10 mouse cellular contexts compared by ENCODE assay signal in the genomic region with DNA sequence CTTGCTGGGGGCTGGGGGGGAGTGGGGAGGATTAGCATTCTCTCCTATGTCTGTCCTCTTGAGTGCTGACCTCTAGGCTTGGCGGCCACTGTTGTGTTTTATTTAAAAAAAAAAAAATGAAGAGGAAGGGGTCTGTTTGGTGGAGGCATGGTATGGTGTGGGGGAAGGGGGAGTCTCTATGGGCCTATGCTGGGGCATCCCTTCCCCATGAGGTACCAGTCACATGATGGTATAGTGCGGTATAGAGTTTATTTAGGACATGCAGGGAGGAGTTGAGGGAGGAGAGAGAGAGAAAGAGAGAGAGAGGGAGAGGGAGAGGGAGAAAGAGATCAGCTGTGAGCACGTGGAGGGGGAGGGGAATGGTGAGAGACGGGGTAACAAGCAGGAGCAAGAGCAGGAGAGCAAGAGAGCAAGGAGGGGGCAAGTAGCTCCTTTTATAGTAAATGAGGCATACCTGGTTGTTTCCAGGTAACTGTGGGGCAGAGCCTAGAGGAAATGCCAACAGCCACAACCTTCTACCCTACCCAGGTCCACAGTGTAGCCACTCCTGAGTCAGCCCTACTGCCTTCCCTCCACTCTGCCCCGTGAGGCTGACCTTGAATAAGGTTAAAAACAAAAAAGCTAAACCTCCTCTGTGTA. TPM values are rescaled to one million over a fixed set of nuclear protein-coding genes. Genes with fewer than 3 reads are reported as not detected.
DNase-seq lines count a peak whose midpoint lies in the region; ATAC-seq and TF ChIP-seq lines count a peak whose summit lies in the region.
"Had no signal": no experiment of that assay in that cellular context is flagged by ENCODE, and none has a peak within 500 bp of the region (broad histone marks: within the 10 kb centered on the region; RNA-seq: fewer than 3 reads in every experiment).

No protein-coding gene starts in this region.

- WGBS in kidney, postnatal 0 days: 43% methylated on average over 5 of the region's 5 CpGs
- WGBS in lung, postnatal 0 days: 27% methylated on average over 5 of the region's 5 CpGs
- WGBS in hindbrain, embryonic 13.5 days: 61% methylated on average over 5 of the region's 5 CpGs

- DNase-seq in A20 (ENCODE audit: low read depth, low spot score): peak; percentile 19
- DNase-seq in kidney, postnatal 0 days (ENCODE audit: low spot score): no peak
- DNase-seq in lung, postnatal 0 days (ENCODE audit: low spot score): peak; percentile 50
- DNase-seq in left cerebral cortex, postnatal 4 days: no peak
- DNase-seq: cerebellum, postnatal 10 days; gastrocnemius, adult 2 months had no signal

- peaks cover 41% of the 10 kb centered on the region for H3K4me1 ChIP-seq in bone marrow macrophage, adult 2 months (ENCODE audit: control insufficient read depth, insufficient read depth, low read length)
- peaks cover 16% of the 10 kb centered on the region for H3K4me1 ChIP-seq in kidney, postnatal 0 days (replicated peaks; ENCODE audit: insufficient read depth, low read length)
- peaks cover 4% of the 10 kb centered on the region; the same call in 1 of the 2 replicates for H3K4me1 ChIP-seq in lung, postnatal 0 days (ENCODE audit: insufficient read depth, low read depth, low read length)
- no peaks in the 10 kb centered on the region for H3K4me1 ChIP-seq in hindbrain, embryonic 13.5 days (replicated peaks)

- H3K27ac ChIP-seq in bone marrow macrophage, adult 2 months (ENCODE audit: insufficient read depth, low read depth, low read length): peak overlapping the region; percentile 93
- H3K27ac ChIP-seq in kidney, postnatal 0 days: peak overlapping the region; percentile 76
- H3K27ac ChIP-seq in lung, postnatal 0 days (ENCODE audit: low read length): peak overlapping the region; percentile 70
- H3K27ac ChIP-seq in hindbrain, embryonic 13.5 days: no peak overlapping the region
- H3K27ac ChIP-seq: gastrocnemius, adult 2 months had no signal

- TF ChIP-seq CTCF in bone marrow macrophage, adult 2 months (IDR thresholded peaks at IDR 0.05; ENCODE audit: low read depth, low read length): no peak
- no peak for TF ChIP-seq CTCF in kidney, postnatal 0 days (IDR thresholded peaks at IDR 0.05; ENCODE audit: low read depth)
- no peak for TF ChIP-seq CTCF in lung, postnatal 0 days (IDR thresholded peaks at IDR 0.05)

- no peaks in the 10 kb centered on the region for H3K27me3 ChIP-seq in kidney, postnatal 0 days (ENCODE audit: insufficient read depth, low read length)
- H3K27me3 ChIP-seq in lung, postnatal 0 days (replicated peaks; ENCODE audit: insufficient read depth, low read length): no peaks in the 10 kb centered on the region
- H3K27me3 ChIP-seq in hindbrain, embryonic 13.5 days: no peaks in the 10 kb centered on the region
- H3K27me3 ChIP-seq: limb, embryonic 13.5 days had no signal

- no peaks in the 10 kb centered on the region for H3K36me3 ChIP-seq in kidney, postnatal 0 days (ENCODE audit: insufficient read depth, low read length)
- no peaks in the 10 kb centered on the region for H3K36me3 ChIP-seq in lung, postnatal 0 days (ENCODE audit: insufficient read depth, low read length)
- no peaks in the 10 kb centered on the region for H3K36me3 ChIP-seq in hindbrain, embryonic 13.5 days
- H3K36me3 ChIP-seq: limb, embryonic 13.5 days had no signal

- H3K4me2 ChIP-seq in kidney, postnatal 0 days (ENCODE audit: low read length): no peak overlapping the region
- H3K4me2 ChIP-seq in lung, postnatal 0 days (replicated peaks; ENCODE audit: low read depth, low read length): peak overlapping the region; percentile 43
- H3K4me2 ChIP-seq in hindbrain, embryonic 13.5 days: no peak overlapping the region
- H3K4me2 ChIP-seq: limb, embryonic 13.5 days had no signal

- intact Hi-C loops in left cerebral cortex, postnatal 4 days (cut with DNase I): no loop called here

- no peak for TF ChIP-seq EP300 in lung, postnatal 0 days (IDR thresholded peaks at IDR 0.05)

- H3K9ac ChIP-seq in kidney, postnatal 0 days (ENCODE audit: low read depth, low read length): no peak overlapping the region
- H3K9ac ChIP-seq in lung, postnatal 0 days (replicated peaks; ENCODE audit: low read depth): no peak overlapping the region
- no peak overlapping the region for H3K9ac ChIP-seq in hindbrain, embryonic 13.5 days
- H3K9ac ChIP-seq: limb, embryonic 13.5 days had no signal

- no peak for TF ChIP-seq POLR2A in bone marrow macrophage, adult 2 months (IDR thresholded peaks at IDR 0.05; ENCODE audit: borderline replicate concordance, low read depth, low read length)

- peak overlapping the region; percentile 43 for H3K4me3 ChIP-seq in bone marrow macrophage, adult 2 months (ENCODE audit: insufficient read depth, low read length)
- no peak overlapping the region for H3K4me3 ChIP-seq in kidney, postnatal 0 days (replicated peaks; ENCODE audit: low read depth, low read length)
- H3K4me3 ChIP-seq in lung, postnatal 0 days (ENCODE audit: low read depth, low read length): no peak overlapping the region
- no peak overlapping the region for H3K4me3 ChIP-seq in hindbrain, embryonic 13.5 days
- H3K4me3 ChIP-seq: gastrocnemius, adult 2 months; limb, embryonic 13.5 days had no signal

- no peaks in the 10 kb centered on the region for H3K9me3 ChIP-seq in kidney, postnatal 0 days (replicated peaks; ENCODE audit: low read length)
- no peaks in the 10 kb centered on the region for H3K9me3 ChIP-seq in lung, postnatal 0 days (ENCODE audit: low read length)
- no peaks in the 10 kb centered on the region for H3K9me3 ChIP-seq in hindbrain, embryonic 13.5 days
- H3K9me3 ChIP-seq: limb, embryonic 13.5 days had no signal

- ATAC-seq in kidney, postnatal 0 days (replicated peaks; ENCODE audit: low FRiP score, low read depth): peak; percentile 50; the same call in 1 of the 2 replicates
- peak; percentile 35 for ATAC-seq in lung, postnatal 0 days
- no peak for ATAC-seq in megakaryocyte progenitor cell, adult 5-6 weeks (replicated peaks; ENCODE audit: poor library complexity)
- ATAC-seq in hindbrain, embryonic 13.5 days (ENCODE audit: low FRiP score): no peak

RNA-seq across cellular contexts. Expression of a gene that starts 15.4 kb away (rescaled TPM):
- polyA plus RNA-seq in bone marrow macrophage, adult 2 months (2012; ENCODE audit: insufficient read depth, insufficient read length, missing spikeins): 0.91 and 0.93 TPM in 2 replicates
- polyA plus RNA-seq in kidney, postnatal 0 days (2015; fragmentation: Nextera tagmentation; extraction: Ambion mirVana): 53.4 and 59.8 TPM in 2 replicates
- 21.5 and 23.2 TPM in 2 replicates for polyA plus RNA-seq in lung, postnatal 0 days (2015; fragmentation: Nextera tagmentation; extraction: Ambion mirVana)
- 6.6 and 7.1 TPM in 2 replicates for total RNA-seq in megakaryocyte progenitor cell, adult 5-6 weeks (2015)
- total RNA-seq in megakaryocyte progenitor cell, adult 5-6 weeks (2017): 6.7 and 7.4 TPM in 2 replicates
- polyA plus RNA-seq in hindbrain, embryonic 13.5 days (2015; fragmentation: Nextera tagmentation; extraction: Ambion mirVana): 3.8 and 3.9 TPM in 2 replicates
- total RNA-seq in left cerebral cortex, postnatal 4 days (2021): 1 to 10 TPM; 4.0 to 4.4 TPM

Comparison
In these comparisons a context has a peak if more than half of its experiments do, and no peak if none do; other contexts are left out.
1. DNase-seq: peak in A20 (single experiment) and lung, postnatal 0 days (single experiment); none in kidney, postnatal 0 days (single experiment) and left cerebral cortex, postnatal 4 days (single experiment).
2. ATAC-seq: peak in kidney, postnatal 0 days (single experiment) and lung, postnatal 0 days (single experiment); none in megakaryocyte progenitor cell, adult 5-6 weeks (single experiment) and hindbrain, embryonic 13.5 days (single experiment).